Comparison of ENCODE assay signal across 8 mouse cellular contexts in the genomic region with DNA sequence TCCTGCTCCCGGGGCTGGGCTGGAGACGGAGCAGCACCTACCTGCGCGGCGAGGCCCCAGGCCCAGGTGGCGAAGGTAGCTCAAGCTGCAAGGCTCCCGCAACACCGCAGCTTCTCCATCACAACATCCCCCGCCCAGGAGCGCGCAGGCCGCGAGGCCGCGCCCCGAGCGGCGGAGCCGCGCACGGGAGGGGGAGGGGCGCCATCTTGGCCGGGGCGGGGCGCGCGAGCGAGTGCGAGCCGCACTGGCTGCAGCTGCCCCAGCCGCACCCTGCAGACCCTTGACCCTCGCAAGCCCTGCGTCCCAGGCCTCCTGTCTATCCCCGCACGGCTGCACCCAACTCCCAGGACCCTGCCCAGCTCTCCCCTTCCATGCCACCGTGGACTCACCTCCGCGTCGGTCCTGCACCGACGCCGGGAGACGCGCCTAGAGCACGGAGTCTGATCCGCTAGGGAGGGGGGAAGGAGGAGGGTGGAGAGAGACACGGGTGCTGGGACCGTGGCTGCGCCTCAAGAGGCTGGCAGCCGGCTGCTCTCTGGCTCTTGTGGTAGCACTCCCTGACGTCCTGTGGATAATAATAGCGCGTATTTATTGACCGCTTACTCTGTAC. TPM values are rescaled to one million over a fixed set of nuclear protein-coding genes. Genes with fewer than 3 reads are reported as not detected.
DNase-seq lines count a peak whose midpoint lies in the region; ATAC-seq and TF ChIP-seq lines count a peak whose summit lies in the region.

A gene (minus strand): TSS at position 560 of the 610 bp plus-strand sequence.

- peak; percentile 66 for DNase-seq in CD4-positive helper T cell, adult 2 months (ENCODE audit: low read depth, low spot score)
- DNase-seq in brain, adult 2 months (ENCODE audit: low read depth, low spot score), result peak; percentile 96
- DNase-seq in heart, adult 9 months (ENCODE audit: low spot score in 2 of 2), result peak; percentile 81 to 87
- peak; percentile 64 for DNase-seq in kidney, adult 9 months
- DNase-seq in spleen, adult 2 months (ENCODE audit: low read depth in 1 of 2, low spot score in 2 of 2), result peak; percentile 15 to 32

- H3K9ac ChIP-seq in limb, embryonic 15.5 days, result peak within 1 kb of the TSS; percentile 61
- peak within 1 kb of the TSS; percentile 93 for H3K9ac ChIP-seq in midbrain, embryonic 16.5 days (ENCODE audit: low read depth, low read length)

- peaks cover 18% of the 10 kb centered on the region; the same call in 1 of the 2 replicates for H3K4me1 ChIP-seq in limb, embryonic 15.5 days
- H3K4me1 ChIP-seq in midbrain, embryonic 16.5 days (ENCODE audit: control insufficient read depth, insufficient read depth, low read length), result peaks cover 32% of the 10 kb centered on the region
- peaks cover 2% of the 10 kb centered on the region; the same call in 1 of the 2 replicates for H3K4me1 ChIP-seq in spleen, adult 2 months (ENCODE audit: control insufficient read depth, insufficient read depth, insufficient read length)

- TF ChIP-seq CTCF in spleen, adult 2 months (IDR thresholded peaks at IDR 0.05; ENCODE audit: extremely low read depth, insufficient read depth, insufficient read length, insufficient replicate concordance), result no peak

- H3K4me3 ChIP-seq in limb, embryonic 15.5 days, result peak within 1 kb of the TSS; percentile 81
- H3K4me3 ChIP-seq in midbrain, embryonic 16.5 days (ENCODE audit: low read depth, low read length), result peak within 1 kb of the TSS; percentile 88
- peak within 1 kb of the TSS; percentile 83 for H3K4me3 ChIP-seq in spleen, adult 2 months (ENCODE audit: extremely low read depth, insufficient read depth, insufficient read length)

- under 1% methylated on average over 44 of the region's 54 CpGs for WGBS in limb, embryonic 15.5 days
- under 1% methylated on average over 31 of the region's 54 CpGs for WGBS in midbrain, embryonic 16.5 days
- WGBS in spleen, adult 2 months, result 1% methylated on average over 54 of the region's 54 CpGs

- 0 out of 2 replicates have a peak, but pooled peaks have one; percentile 35 for ATAC-seq in erythroblast, adult 5-6 weeks (replicated peaks; ENCODE audit: low FRiP score, poor library complexity, severe bottlenecking)
- peak; percentile 87 for ATAC-seq in limb, embryonic 15.5 days (ENCODE audit: insufficient number of reproducible peaks, low FRiP score, low TSS enrichment, low read depth)
- ATAC-seq in midbrain, embryonic 16.5 days, result peak; percentile 94

- peak within 1 kb of the TSS; percentile 77 for H3K27ac ChIP-seq in limb, embryonic 15.5 days
- peak within 1 kb of the TSS; percentile 98 for H3K27ac ChIP-seq in midbrain, embryonic 16.5 days (ENCODE audit: low read length)
- no peak within 1 kb of the TSS for H3K27ac ChIP-seq in spleen, adult 2 months (ENCODE audit: insufficient read depth, low read length)

- H3K4me2 ChIP-seq in limb, embryonic 15.5 days, result peak within 1 kb of the TSS; percentile 70
- peak within 1 kb of the TSS; percentile 82 for H3K4me2 ChIP-seq in midbrain, embryonic 16.5 days (ENCODE audit: low read length)

- no peaks in the 10 kb centered on the region for H3K9me3 ChIP-seq in limb, embryonic 15.5 days
- H3K9me3 ChIP-seq in midbrain, embryonic 16.5 days (replicated peaks; ENCODE audit: control insufficient read depth, low read length, poor library complexity, severe bottlenecking), result no peaks in the 10 kb centered on the region

- H3K27me3 ChIP-seq in limb, embryonic 15.5 days, result no peaks in the 10 kb centered on the region
- H3K27me3 ChIP-seq in midbrain, embryonic 16.5 days (ENCODE audit: control insufficient read depth, insufficient read depth, low read depth, low read length), result no peaks in the 10 kb centered on the region
- H3K27me3 ChIP-seq in spleen, adult 2 months (ENCODE audit: control insufficient read depth, insufficient read depth, low read length), result peaks cover 5% of the 10 kb centered on the region

- TF ChIP-seq POLR2A in spleen, adult 2 months (IDR thresholded peaks at IDR 0.05; ENCODE audit: low read depth, low read length), result no peak

- no peaks in the 10 kb centered on the region for H3K36me3 ChIP-seq in limb, embryonic 15.5 days
- H3K36me3 ChIP-seq in midbrain, embryonic 16.5 days (ENCODE audit: control insufficient read depth, insufficient read depth, low read length), result no peaks in the 10 kb centered on the region
- no peaks in the 10 kb centered on the region for H3K36me3 ChIP-seq in spleen, adult 2 months (ENCODE audit: control insufficient read depth, insufficient read depth, low read length)

RNA-seq across cellular contexts. Expression of the gene that starts here (rescaled TPM):
- total RNA-seq in erythroblast, adult 5-6 weeks (2015; ENCODE audit: low replicate concordance), result not detected in 2 replicates
- total RNA-seq in erythroblast, adult 5-6 weeks (2017; ENCODE audit: low replicate concordance), result 4.3 and 8.3 TPM in 2 replicates
- polyA plus RNA-seq in limb, embryonic 15.5 days (2015; fragmentation: Nextera tagmentation; extraction: Ambion mirVana), result 37.4 and 38.2 TPM in 2 replicates
- 333 and 360 TPM in 2 replicates for polyA plus RNA-seq in midbrain, embryonic 16.5 days (2015; fragmentation: Nextera tagmentation; extraction: Ambion mirVana)
- polyA plus RNA-seq in spleen, adult 2 months (2012; rRNA removed), result 9.9 and 12.7 TPM in 2 replicates

Comparison
In these comparisons a context has a peak if more than half of its experiments do, and no peak if none do; other contexts are left out.
1. DNase-seq: peak in every context shown above with its lines; median percentile 96 in brain, adult 2 months; 84 in heart, adult 9 months; 66 in CD4-positive helper T cell, adult 2 months; 64 in kidney, adult 9 months; 24 in spleen, adult 2 months.
2. ATAC-seq: peak in every context shown above with its lines; median percentile 94 in midbrain, embryonic 16.5 days; 87 in limb, embryonic 15.5 days; 35 in erythroblast, adult 5-6 weeks.